Mouse (Mus musculus) midbrain, embryonic 15.5 days (tissue): ENCODE data around the gene Nsun6. TPM values are rescaled to one million over a fixed set of nuclear protein-coding genes. Genes with fewer than 3 reads are reported as not detected.

Experiments used
- ATAC-seq: fragments of 200-750 bp; cut with Nextera tagmentation; replicated peaks from 2 replicates; pipeline ENCODE4 v1.8.0; 2017; ENCODE audit warnings: moderate TSS enrichment
- H3K27ac ChIP-seq: fragments of 300-500 bp; sonication (generic); 2 replicates; pipeline ENCODE4 v1.5.1; 2015; ENCODE audit warnings: mild to moderate bottlenecking, inconsistent platforms
- H3K27me3 ChIP-seq: fragments of 300-500 bp; sonication (generic); replicated peaks from 2 replicates; pipeline ENCODE4 v1.6.1; 2015; ENCODE audit warnings: inconsistent platforms
- H3K36me3 ChIP-seq: fragments of 300-500 bp; sonication (generic); replicated peaks from 2 replicates; pipeline ENCODE4 v1.6.1; 2015; ENCODE audit warnings: inconsistent platforms
- H3K4me1 ChIP-seq: fragments of 300-500 bp; sonication (generic); 2 replicates; pipeline ENCODE4 v1.6.1; 2015; ENCODE audit warnings: inconsistent platforms
- H3K4me2 ChIP-seq: fragments of 300-500 bp; sonication (generic); 2 replicates; pipeline ENCODE4 v1.6.1; 2015; ENCODE audit warnings: inconsistent platforms, mild to moderate bottlenecking, moderate library complexity
- H3K4me3 ChIP-seq: fragments of 300-500 bp; sonication (generic); 2 replicates; pipeline ENCODE4 v1.5.1; 2015; ENCODE audit warnings: mild to moderate bottlenecking, inconsistent platforms
- H3K9ac ChIP-seq: fragments of 300-500 bp; sonication (generic); 2 replicates; pipeline ENCODE4 v1.6.1; 2015; ENCODE audit warnings: mild to moderate bottlenecking, inconsistent platforms
- H3K9me3 ChIP-seq: fragments of 300-500 bp; sonication (generic); 2 replicates; pipeline ENCODE4 v1.6.1; 2016; ENCODE audit warnings: inconsistent platforms
- WGBS: fragments of 180-500 bp; shearing (Covaris S2); methylation state at CpG from one replicate; pipeline ENCODE4 v1.1.7; 2015; ENCODE audit warnings: mixed read lengths; 5-methylcytosine and 5-hydroxymethylcytosine counted together
- polyA plus RNA-seq: library from polyadenylated mRNA; unstranded; fragments of >200 nt; fragmentation: Nextera tagmentation; extraction: Ambion mirVana; gene quantifications from 2 replicates; pipeline ENCODE4 v1.2.1, GENCODE M21; 2015

Gene Nsun6
- polyA plus RNA-seq, 1 experiment from 2014 or later, result 18.3 TPM

GRCm38 (mm10) chr2:14984029-14984428 lies 70.8 kb downstream of the Nsun6 start:
- Histone ChIP-seq H3K4me2 (no peak overlapping the region), H3K4me3 (no peak overlapping the region), H3K9me3 (no peaks in the 10 kb centered on the region), H3K36me3 (peaks cover 3% of the 10 kb centered on the region), H3K9ac (no peak overlapping the region), H3K27ac (no peak overlapping the region), H3K27me3 (no peaks in the 10 kb centered on the region), H3K4me1 (no peaks in the 10 kb centered on the region)
- no peak for ATAC-seq
- 91% methylated on average over 11 of the region's 11 CpGs for WGBS

DNA sequence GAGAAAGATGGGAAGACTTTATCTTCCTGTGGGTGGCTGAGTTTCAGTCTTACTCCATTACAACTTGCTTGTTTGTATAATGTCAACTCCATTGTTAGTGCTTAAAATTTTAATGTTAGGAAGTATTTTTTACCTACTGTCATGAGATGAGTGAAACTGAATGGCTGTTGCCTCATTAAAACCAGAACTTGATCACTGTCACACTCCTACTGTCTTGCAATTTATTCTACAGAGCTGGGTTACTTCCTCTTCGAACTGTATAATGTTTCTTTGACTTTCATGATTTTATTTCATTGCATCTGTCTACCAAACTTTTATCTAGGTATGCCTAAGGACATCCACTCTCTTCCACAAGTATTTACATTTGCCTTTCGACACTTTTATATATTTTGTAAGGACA lies 93.4 kb downstream of the Nsun6 start:
- H3K9me3 ChIP-seq, result no peaks in the 10 kb centered on the region
- H3K4me2 ChIP-seq, result no peak overlapping the region
- H3K9ac ChIP-seq, result no peak overlapping the region
- no peak for ATAC-seq
- no peaks in the 10 kb centered on the region for H3K36me3 ChIP-seq
- H3K4me1 ChIP-seq, result no peaks in the 10 kb centered on the region
- H3K27ac ChIP-seq, result no peak overlapping the region
- H3K4me3 ChIP-seq, result no peak overlapping the region
- no peaks in the 10 kb centered on the region for H3K27me3 ChIP-seq
- WGBS, result 82% methylated on average over 2 of the region's 2 CpGs

DNA sequence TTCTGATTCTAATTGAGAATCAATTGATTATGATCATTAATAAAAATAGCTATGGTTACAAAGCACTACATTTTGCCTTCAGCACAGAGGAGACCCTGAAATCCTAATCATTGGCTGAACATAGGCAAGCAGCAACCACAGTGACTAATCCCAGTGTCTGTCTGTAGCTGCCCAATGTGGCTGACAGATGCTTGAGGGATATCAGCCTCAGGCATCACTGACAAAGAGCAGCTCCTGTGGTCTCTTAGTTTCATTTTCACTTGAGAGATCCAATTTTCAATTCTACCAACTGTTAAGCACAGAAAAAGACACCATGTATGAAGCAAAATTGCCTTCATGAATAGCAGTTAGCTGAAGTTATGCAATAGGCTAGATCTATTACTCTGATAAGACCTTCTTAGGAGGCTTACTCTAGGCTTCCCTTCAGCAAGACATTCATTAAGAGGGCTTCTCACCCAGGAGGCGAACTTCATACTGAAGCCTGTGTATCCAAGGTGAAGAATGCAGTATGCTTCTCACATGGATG lies 93.8 kb downstream of the Nsun6 start:
- no peaks in the 10 kb centered on the region for H3K4me1 ChIP-seq
- WGBS, result 74% methylated on average over 1 of the region's 1 CpGs

GRCm38 (mm10) chr2:14953090-14953489 lies 101.8 kb downstream of the Nsun6 start:
- Histone ChIP-seq H3K36me3 (no peaks in the 10 kb centered on the region), H3K9ac (no peak overlapping the region), H3K4me3 (no peak overlapping the region), H3K9me3 (no peaks in the 10 kb centered on the region), H3K4me1 (no peaks in the 10 kb centered on the region), H3K27ac (no peak overlapping the region), H3K4me2 (no peak overlapping the region), H3K27me3 (no peaks in the 10 kb centered on the region)
- 76% methylated on average over 2 of the region's 2 CpGs for WGBS
- ATAC-seq, result no peak

More for the DNA sequence above, 93.8 kb downstream of the Nsun6 start:
- no peak for ATAC-seq
- H3K27me3 ChIP-seq, result no peaks in the 10 kb centered on the region
- no peaks in the 10 kb centered on the region for H3K9me3 ChIP-seq
- no peak overlapping the region for H3K9ac ChIP-seq
- no peak overlapping the region for H3K27ac ChIP-seq
- no peaks in the 10 kb centered on the region for H3K36me3 ChIP-seq
- no peak overlapping the region for H3K4me3 ChIP-seq
- H3K4me2 ChIP-seq, result no peak overlapping the region

Other genes with a start within 250 kb of the Nsun6 start
- gene Arl5b, start 5.7 kb downstream of the Nsun6 start, polyA plus RNA-seq, result 31.0 and 36.1 TPM in 2 replicates